Mouse (Mus musculus): ENCODE data around the gene Adgra1.

The Adgra1 gene

GRCm38 (mm10) chr7:139905661-139906060, 71.7 kb downstream of the Adgra1 start:
- no peak for DNase-seq (ENCODE audit: extremely low read depth, low read depth)

- DNase-seq (ENCODE audit: extremely low read depth, low read depth) = no peak
Measured at GRCm38 (mm10) chr7:139908176-139908575, 74.2 kb downstream of the Adgra1 start.

GRCm38 (mm10) chr7:139909469-139909868, 75.5 kb downstream of the Adgra1 start:
- no peak for DNase-seq (ENCODE audit: extremely low read depth, low read depth)

GRCm38 (mm10) chr7:139910204-139910835, 76.3 kb downstream of the Adgra1 start:
- DNase-seq (ENCODE audit: extremely low read depth, low read depth) = no peak

GRCm38 (mm10) chr7:139914141-139915047, 80.4 kb downstream of the Adgra1 start:
- DNase-seq (ENCODE audit: extremely low read depth, low read depth) = no peak

GRCm38 (mm10) chr7:139915646-139916257, 81.8 kb downstream of the Adgra1 start:
- no peak for DNase-seq (ENCODE audit: extremely low read depth, low read depth)

GRCm38 (mm10) chr7:139916345-139916744, 82.4 kb downstream of the Adgra1 start:
- no peak for DNase-seq (ENCODE audit: extremely low read depth, low read depth)

- no peak for DNase-seq (ENCODE audit: extremely low read depth, low read depth)
Measured at GRCm38 (mm10) chr7:139918262-139918661, 84.3 kb downstream of the Adgra1 start.

Data from MEL-GATA-1-ER (cell line).